Mouse (Mus musculus) megakaryocyte, embryonic 14.5 days (primary cell): ENCODE data around the gene Adam19.

Experiments used
- FLI1 ChIP-seq: IDR thresholded peaks from 2 replicates; pipeline ENCODE4 v1.6.1; 2012; ENCODE audit warnings: low read length, inconsistent platforms, mixed read lengths
- GATA1 ChIP-seq: IDR thresholded peaks from 3 replicates; pipeline ENCODE4 v1.6.1; 2012; ENCODE audit warnings: mixed read lengths, low read length, inconsistent platforms, borderline replicate concordance

GRCm38 (mm10) chr11:46044781-46045180 is 11.0 kb upstream of the Adam19 start:
- TF ChIP-seq GATA1 (no peak), FLI1 (no peak)
